Mouse (Mus musculus): ENCODE results near the gene Utp18.

The Utp18 gene

GRCm38 (mm10) chr11:93828619-93829326 lies 56.8 kb downstream of the Utp18 start:
- DNase-seq = no peak

DNA sequence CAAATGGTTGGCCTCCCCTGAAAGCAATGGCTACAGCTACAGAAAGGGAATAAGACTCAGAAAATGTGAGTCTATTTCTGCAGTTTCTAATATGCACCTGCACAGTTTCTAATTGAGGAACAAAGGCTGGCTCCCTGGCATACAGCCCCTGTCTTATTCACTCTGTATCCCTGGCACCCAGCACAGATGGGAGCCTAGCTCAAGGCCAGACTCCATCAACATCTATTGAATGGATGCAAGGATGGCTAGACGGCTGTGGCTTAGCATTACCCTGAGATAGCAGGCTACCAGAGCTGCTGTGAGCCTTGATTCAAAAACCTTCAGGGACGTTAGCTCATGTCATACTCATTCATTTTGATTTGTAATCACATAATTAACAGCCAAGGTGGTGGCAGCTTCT lies 63.3 kb downstream of the Utp18 start:
- DNase-seq = no peak

DNA sequence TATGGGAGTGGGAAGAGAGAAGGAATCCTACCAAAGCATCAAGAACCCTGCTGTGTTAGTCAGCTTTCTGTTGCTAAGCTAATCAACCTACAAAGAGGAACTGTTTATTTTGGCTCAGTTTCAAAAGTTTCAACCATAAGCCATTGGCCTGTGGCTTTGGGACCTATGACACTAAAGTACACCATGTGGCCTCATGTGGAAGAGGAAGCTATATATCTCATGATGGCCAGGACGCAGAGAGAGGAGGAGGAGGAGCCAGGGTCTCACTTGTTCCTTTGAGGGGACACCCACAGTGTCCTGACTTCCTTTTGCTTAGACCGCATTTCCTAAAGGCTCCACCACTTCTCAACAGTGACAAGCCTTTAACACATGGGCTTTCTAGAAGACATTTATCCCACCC lies 64.0 kb downstream of the Utp18 start:
- DNase-seq = no peak

DNA sequence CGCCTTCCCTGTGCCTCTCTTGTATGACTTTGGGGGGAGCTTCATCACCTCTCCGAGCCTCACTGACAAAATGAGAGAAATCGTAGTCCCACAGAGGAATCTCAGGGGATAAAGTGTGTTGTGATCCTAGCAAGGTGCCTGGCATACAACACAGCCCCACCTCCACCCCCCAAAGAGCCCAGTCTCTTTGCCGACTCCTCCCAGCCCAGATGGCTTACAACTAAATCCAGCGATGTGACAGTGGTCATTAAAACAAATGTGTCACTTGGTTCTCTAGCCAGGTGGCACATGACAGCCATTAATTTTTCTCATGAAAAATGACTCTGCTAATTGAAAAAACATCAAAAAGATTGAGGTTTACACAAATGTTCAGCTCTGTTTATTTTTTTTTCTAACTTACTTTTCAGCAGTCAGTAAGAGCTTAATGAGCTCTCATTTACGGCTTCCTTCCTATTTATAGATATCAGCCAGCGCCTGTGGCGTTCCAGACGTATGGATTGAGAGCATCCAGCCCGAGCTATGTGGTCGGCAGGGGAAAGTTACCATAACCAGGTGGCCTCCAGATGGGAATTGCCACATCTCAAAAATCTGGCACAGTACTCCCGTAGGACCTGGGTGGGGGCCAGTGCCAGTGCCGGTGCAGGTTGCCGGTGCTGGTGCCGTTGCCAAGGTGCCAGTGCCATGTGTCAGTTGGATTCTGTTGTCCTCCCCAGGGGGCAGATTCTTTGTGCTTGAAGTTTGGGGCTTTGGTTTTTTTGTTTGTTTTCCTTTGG lies 67.4 kb downstream of the Utp18 start:
- DNase-seq = no peak

DNA sequence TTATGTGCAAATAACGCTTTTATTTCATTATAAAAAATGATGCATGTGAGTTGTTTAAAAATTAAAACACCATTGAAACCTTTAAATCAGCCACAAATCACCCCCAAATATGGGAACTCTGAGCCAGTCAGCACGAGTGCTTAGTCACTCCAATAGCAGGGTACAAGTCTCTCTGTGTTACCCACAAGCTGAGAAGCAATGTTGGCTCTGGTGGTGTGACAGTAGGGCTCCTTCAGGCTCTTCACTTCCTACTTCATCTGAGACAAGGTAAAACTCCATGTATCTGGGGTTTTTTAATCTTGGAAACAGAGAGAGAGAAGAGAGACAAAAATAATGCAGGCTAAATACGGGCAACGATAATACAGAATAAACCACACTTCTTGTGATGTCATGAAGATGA lies 72.6 kb downstream of the Utp18 start:
- no peak for DNase-seq

DNA sequence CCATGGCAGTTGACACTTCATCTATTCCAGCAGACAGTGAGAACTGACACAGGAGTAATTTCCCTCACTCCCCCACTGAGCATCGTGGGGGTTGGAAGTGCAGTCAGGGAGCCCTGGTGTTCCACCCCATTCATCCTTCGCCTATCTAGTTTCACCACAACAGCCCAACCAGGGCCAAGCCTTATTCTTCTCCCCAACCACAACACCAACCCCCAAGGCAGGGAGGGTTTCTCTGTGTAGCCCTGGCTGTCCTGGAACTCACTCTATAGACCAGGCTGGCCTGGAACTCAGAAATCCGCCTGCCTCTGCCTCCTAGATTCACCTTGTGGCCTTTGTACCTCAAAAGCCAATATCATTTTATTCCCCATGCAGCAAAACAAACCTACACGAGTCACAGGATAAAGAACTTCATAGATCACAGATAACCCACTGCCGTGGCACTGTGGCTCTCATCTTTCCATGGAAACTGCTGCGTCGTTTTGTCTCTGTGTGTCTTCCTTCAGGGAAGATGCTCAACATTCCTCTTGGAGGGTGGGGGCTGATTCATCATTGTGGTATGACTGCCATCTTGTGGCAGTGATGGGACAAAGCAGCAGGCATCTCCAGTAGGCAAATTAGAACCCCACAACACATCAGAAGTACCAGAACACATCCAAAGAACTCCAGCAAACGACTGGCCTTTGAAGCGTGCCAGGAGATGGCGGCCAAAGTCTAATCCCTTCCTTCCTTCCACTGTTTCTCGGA lies 73.3 kb downstream of the Utp18 start:
- peak; percentile 57 for DNase-seq
